Mouse (Mus musculus): Measurements from ENCODE around the gene Ptpra. TPM values are rescaled to one million over a fixed set of nuclear protein-coding genes. Genes with fewer than 3 reads are reported as not detected.
A peak's percentile ranks its signal among the peaks of the same experiment; 100 is the strongest.

The Ptpra gene
- polyA plus RNA-seq, 1 experiment from 2014 or later: 80.7 TPM

GRCm38 (mm10) chr2:130532201-130532600 lies 82.1 kb downstream of the Ptpra start:
- WGBS: 56% methylated on average over 2 of the region's 2 CpGs
- Histone ChIP-seq H3K4me3 (no peak overlapping the region), H3K27ac (no peak overlapping the region), H3K9me3 (no peaks in the 10 kb centered on the region), H3K27me3 (no peaks in the 10 kb centered on the region), H3K36me3 (peaks cover 30% of the 10 kb centered on the region), H3K4me2 (no peak overlapping the region), H3K9ac (no peak overlapping the region), H3K4me1 (peaks cover 4% of the 10 kb centered on the region; the same call in 1 of the 2 replicates)
- no peak for ATAC-seq (ENCODE audit: borderline replicate concordance, extremely low read depth, low FRiP score, low TSS enrichment)

GRCm38 (mm10) chr2:130535017-130535416 lies 84.9 kb downstream of the Ptpra start:
- no peak overlapping the region for H3K9ac ChIP-seq
- H3K4me3 ChIP-seq: no peak overlapping the region
- WGBS: 69% methylated on average over 6 of the region's 6 CpGs
- H3K4me1 ChIP-seq: peaks cover 4% of the 10 kb centered on the region; the same call in 1 of the 2 replicates
- no peaks in the 10 kb centered on the region for H3K9me3 ChIP-seq
- ATAC-seq (ENCODE audit: borderline replicate concordance, extremely low read depth, low FRiP score, low TSS enrichment): no peak
- no peak overlapping the region for H3K4me2 ChIP-seq
- no peak overlapping the region for H3K27ac ChIP-seq
- peaks cover 25% of the 10 kb centered on the region for H3K36me3 ChIP-seq
- no peaks in the 10 kb centered on the region for H3K27me3 ChIP-seq

GRCm38 (mm10) chr2:130536890-130537289 lies 86.8 kb downstream of the Ptpra start:
- H3K36me3 ChIP-seq: peaks cover 33% of the 10 kb centered on the region
- H3K27me3 ChIP-seq: no peaks in the 10 kb centered on the region
- H3K4me1 ChIP-seq: peaks cover 4% of the 10 kb centered on the region; the same call in 1 of the 2 replicates
- H3K9me3 ChIP-seq: no peaks in the 10 kb centered on the region
- H3K4me2 ChIP-seq: no peak overlapping the region
- H3K27ac ChIP-seq: peak overlapping the region; percentile 65
- no peak overlapping the region for H3K4me3 ChIP-seq
- H3K9ac ChIP-seq: no peak overlapping the region
- ATAC-seq (ENCODE audit: borderline replicate concordance, extremely low read depth, low FRiP score, low TSS enrichment): peak; percentile 68
- 65% methylated on average over 3 of the region's 3 CpGs for WGBS

- WGBS: 86% methylated on average over 8 of the region's 8 CpGs
- no peak for ATAC-seq (ENCODE audit: borderline replicate concordance, extremely low read depth, low FRiP score, low TSS enrichment)
- Histone ChIP-seq H3K4me2 (no peak overlapping the region), H3K4me3 (no peak overlapping the region), H3K27ac (no peak overlapping the region), H3K9ac (no peak overlapping the region), H3K27me3 (no peaks in the 10 kb centered on the region), H3K9me3 (no peaks in the 10 kb centered on the region), H3K36me3 (peaks cover 41% of the 10 kb centered on the region), H3K4me1 (no peaks in the 10 kb centered on the region)
Measured at GRCm38 (mm10) chr2:130538876-130539546, 88.9 kb downstream of the Ptpra start.

- H3K36me3 ChIP-seq: peaks cover 47% of the 10 kb centered on the region
- no peaks in the 10 kb centered on the region for H3K4me1 ChIP-seq
- no peaks in the 10 kb centered on the region for H3K27me3 ChIP-seq
- no peak overlapping the region for H3K4me3 ChIP-seq
- H3K9ac ChIP-seq: no peak overlapping the region
- WGBS: 59% methylated on average over 9 of the region's 9 CpGs
- H3K27ac ChIP-seq: no peak overlapping the region
- no peaks in the 10 kb centered on the region for H3K9me3 ChIP-seq
- ATAC-seq (ENCODE audit: borderline replicate concordance, extremely low read depth, low FRiP score, low TSS enrichment): no peak
- H3K4me2 ChIP-seq: no peak overlapping the region
Measured at GRCm38 (mm10) chr2:130540266-130540665, 90.2 kb downstream of the Ptpra start.

GRCm38 (mm10) chr2:130546957-130547356 lies 96.9 kb downstream of the Ptpra start:
- Histone ChIP-seq H3K36me3 (peaks cover 61% of the 10 kb centered on the region), H3K4me3 (no peak overlapping the region), H3K27me3 (no peaks in the 10 kb centered on the region), H3K4me2 (no peak overlapping the region), H3K4me1 (no peaks in the 10 kb centered on the region), H3K9me3 (no peaks in the 10 kb centered on the region), H3K9ac (no peak overlapping the region), H3K27ac (no peak overlapping the region)
- 75% methylated on average over 8 of the region's 8 CpGs for WGBS
- ATAC-seq (ENCODE audit: borderline replicate concordance, extremely low read depth, low FRiP score, low TSS enrichment): no peak

- ATAC-seq (ENCODE audit: borderline replicate concordance, extremely low read depth, low FRiP score, low TSS enrichment): no peak
- Histone ChIP-seq H3K27me3 (no peaks in the 10 kb centered on the region), H3K9me3 (no peaks in the 10 kb centered on the region), H3K27ac (no peak overlapping the region), H3K36me3 (peaks cover 44% of the 10 kb centered on the region), H3K4me3 (no peak overlapping the region), H3K9ac (no peak overlapping the region), H3K4me1 (no peaks in the 10 kb centered on the region), H3K4me2 (no peak overlapping the region)
- 90% methylated on average over 7 of the region's 7 CpGs for WGBS
Measured at GRCm38 (mm10) chr2:130554841-130555240, 104.8 kb downstream of the Ptpra start.

- no peak for ATAC-seq (ENCODE audit: borderline replicate concordance, extremely low read depth, low FRiP score, low TSS enrichment)
- 77% methylated on average over 1 of the region's 1 CpGs for WGBS
- H3K4me1 ChIP-seq: no peaks in the 10 kb centered on the region
- H3K4me2 ChIP-seq: no peak overlapping the region
- no peaks in the 10 kb centered on the region for H3K27me3 ChIP-seq
- no peak overlapping the region for H3K9ac ChIP-seq
- no peak overlapping the region for H3K4me3 ChIP-seq
- no peak overlapping the region for H3K27ac ChIP-seq
- peaks cover 41% of the 10 kb centered on the region for H3K36me3 ChIP-seq
- no peaks in the 10 kb centered on the region for H3K9me3 ChIP-seq
Measured at GRCm38 (mm10) chr2:130556292-130556691, 106.2 kb downstream of the Ptpra start.

- WGBS: 98% methylated on average over 2 of the region's 2 CpGs
- Histone ChIP-seq H3K27me3 (no peaks in the 10 kb centered on the region), H3K9ac (no peak overlapping the region), H3K4me3 (no peak overlapping the region), H3K36me3 (peaks cover 30% of the 10 kb centered on the region), H3K4me1 (no peaks in the 10 kb centered on the region), H3K27ac (no peak overlapping the region), H3K4me2 (no peak overlapping the region), H3K9me3 (no peaks in the 10 kb centered on the region)
- ATAC-seq (ENCODE audit: borderline replicate concordance, extremely low read depth, low FRiP score, low TSS enrichment): no peak
Measured at GRCm38 (mm10) chr2:130557462-130557861, 107.4 kb downstream of the Ptpra start.

GRCm38 (mm10) chr2:130558015-130558414 lies 107.9 kb downstream of the Ptpra start:
- no peak for ATAC-seq (ENCODE audit: borderline replicate concordance, extremely low read depth, low FRiP score, low TSS enrichment)
- Histone ChIP-seq H3K27me3 (no peaks in the 10 kb centered on the region), H3K27ac (no peak overlapping the region), H3K4me3 (no peak overlapping the region), H3K4me2 (no peak overlapping the region), H3K36me3 (peaks cover 25% of the 10 kb centered on the region), H3K9me3 (no peaks in the 10 kb centered on the region), H3K4me1 (peaks cover 3% of the 10 kb centered on the region; the same call in 1 of the 2 replicates), H3K9ac (no peak overlapping the region)
- 73% methylated on average over 2 of the region's 2 CpGs for WGBS

- peak within 1 kb of the TSS; percentile 84 for H3K9ac ChIP-seq
Measured at GRCm38 (mm10) chr2:130563212-130564055, 113.4 kb downstream of the Ptpra start, which contains the start of gene Mrps26. Gene Mrps26 (plus strand): TSS chr2:130563742.

GRCm38 (mm10) chr2:130564063-130564462 lies 114.0 kb downstream of the Ptpra start:
- ATAC-seq (ENCODE audit: borderline replicate concordance, extremely low read depth, low FRiP score, low TSS enrichment): peak; percentile 44
- Histone ChIP-seq H3K4me2 (peak overlapping the region; percentile 88), H3K9me3 (no peaks in the 10 kb centered on the region), H3K27me3 (no peaks in the 10 kb centered on the region), H3K4me1 (peaks cover 14% of the 10 kb centered on the region), H3K36me3 (0 out of 2 replicates have a peak, but pooled peaks cover 8% of the 10 kb centered on the region), H3K4me3 (peak overlapping the region; percentile 91), H3K27ac (no peak overlapping the region), H3K9ac (peak overlapping the region; percentile 84)
- under 1% methylated on average over 23 of the region's 23 CpGs for WGBS

More at GRCm38 (mm10) chr2:130563212-130564055, 113.4 kb downstream of the Ptpra start, which contains the start of gene Mrps26:
- Histone ChIP-seq H3K4me2 (peak within 1 kb of the TSS; percentile 88), H3K27ac (peak within 1 kb of the TSS; percentile 59; the same call in 1 of the 2 replicates), H3K4me1 (peaks cover 14% of the 10 kb centered on the region), H3K9me3 (no peaks in the 10 kb centered on the region), H3K4me3 (peak within 1 kb of the TSS; percentile 91), H3K36me3 (peaks cover 9% of the 10 kb centered on the region; the same call in 1 of the 2 replicates), H3K27me3 (no peaks in the 10 kb centered on the region)
- peak; percentile 99 for ATAC-seq (ENCODE audit: borderline replicate concordance, extremely low read depth, low FRiP score, low TSS enrichment)
- under 1% methylated on average over 61 of the region's 61 CpGs for WGBS
